Mouse (Mus musculus): ENCODE measurements around the gene Clk2.

GRCm38 (mm10) chr3:89176421-89176820 lies 11.8 kb downstream of the Clk2 start:
- TF ChIP-seq EP300 (IDR thresholded peaks at IDR 0.05; ENCODE audit: insufficient read depth, low read depth, low read length) (no peak), POLR2A (IDR thresholded peaks at IDR 0.05; ENCODE audit: insufficient read depth, low read depth, low read length) (no peak)
